Mouse (Mus musculus) liver, embryonic 12.5 days (tissue): ENCODE measurements around the gene Iqschfp. TPM values are rescaled to one million over a fixed set of nuclear protein-coding genes. Genes with fewer than 3 reads are reported as not detected.

Experiments used
- ATAC-seq: fragments of 200-750 bp; cut with Nextera tagmentation; 2 replicates; pipeline ENCODE4 v1.8.0; 2017; ENCODE audit warnings: moderate number of reproducible peaks, mild to moderate bottlenecking, moderate library complexity
- H3K27ac ChIP-seq: fragments of 300-500 bp; sonication (generic); 2 replicates; pipeline ENCODE4 v1.5.1; 2016; ENCODE audit warnings: mild to moderate bottlenecking
- H3K27me3 ChIP-seq: fragments of 300-500 bp; sonication (generic); replicated peaks from 2 replicates; pipeline ENCODE4 v1.6.1; 2016; ENCODE audit warnings: mild to moderate bottlenecking, moderate library complexity
- H3K36me3 ChIP-seq: fragments of 300-500 bp; sonication (generic); 2 replicates; pipeline ENCODE4 v1.6.1; 2016; ENCODE audit warnings: mild to moderate bottlenecking, moderate library complexity
- H3K4me1 ChIP-seq: fragments of 300-500 bp; sonication (generic); 2 replicates; pipeline ENCODE4 v1.6.1; 2016
- H3K4me2 ChIP-seq: fragments of 300-500 bp; sonication (generic); 2 replicates; pipeline ENCODE4 v1.6.1; 2016; ENCODE audit warnings: mild to moderate bottlenecking, moderate library complexity
- H3K4me3 ChIP-seq: fragments of 300-500 bp; sonication (generic); 2 replicates; pipeline ENCODE4 v1.5.1; 2016; ENCODE audit warnings: mild to moderate bottlenecking, moderate library complexity
- H3K9ac ChIP-seq: fragments of 300-500 bp; sonication (generic); 2 replicates; pipeline ENCODE4 v1.6.1; 2016; ENCODE audit warnings: mild to moderate bottlenecking, moderate library complexity
- H3K9me3 ChIP-seq: fragments of 300-500 bp; sonication (generic); replicated peaks from 2 replicates; pipeline ENCODE4 v1.6.1; 2016; ENCODE audit warnings: mild to moderate bottlenecking, moderate library complexity
- WGBS: fragments of 180-500 bp; shearing (Covaris S2); methylation state at CpG from one replicate; pipeline ENCODE4 v1.1.7; 2016; ENCODE audit not compliant: insufficient replicate concordance; 5-methylcytosine and 5-hydroxymethylcytosine counted together
- polyA plus RNA-seq: library from polyadenylated mRNA; unstranded; fragments of >200 nt; fragmentation: Nextera tagmentation; extraction: Ambion mirVana; gene quantifications from 2 replicates; pipeline ENCODE4 v1.2.1, GENCODE M21; 2016

Iqschfp gene
- polyA plus RNA-seq, 1 experiment from 2014 or later, result not detected

GRCm38 (mm10) chr3:68575636-68576340 is 683.8 kb downstream of the Iqschfp start:
- Histone ChIP-seq H3K4me1 (0 out of 2 replicates have a peak, but pooled peaks cover 8% of the 10 kb centered on the region), H3K9ac (no peak overlapping the region), H3K27ac (no peak overlapping the region), H3K9me3 (no peaks in the 10 kb centered on the region), H3K36me3 (no peaks in the 10 kb centered on the region), H3K4me3 (no peak overlapping the region), H3K4me2 (no peak overlapping the region), H3K27me3 (peaks cover 4% of the 10 kb centered on the region; the same call in 1 of the 2 replicates)
- 61% methylated on average over 10 of the region's 10 CpGs for WGBS
- ATAC-seq, result no peak

DNA sequence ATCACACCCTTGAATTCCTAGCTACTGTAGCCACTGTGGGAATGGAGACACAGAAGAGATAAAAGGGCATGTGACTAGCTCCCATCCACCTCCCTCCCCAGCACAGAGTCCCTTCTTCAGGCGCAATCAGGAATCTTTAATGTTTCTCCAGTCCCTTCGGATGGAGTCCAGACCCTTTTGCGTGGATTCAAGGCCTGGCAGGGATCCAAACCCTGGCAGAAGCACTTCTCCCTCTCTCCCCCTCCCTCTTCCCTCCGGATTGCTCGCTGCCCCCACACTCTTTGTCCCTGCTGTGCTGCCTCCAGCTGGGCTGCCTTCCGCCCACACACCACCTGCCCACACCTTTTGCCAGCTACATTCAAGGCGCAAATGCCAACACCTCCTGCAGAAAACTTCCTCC is 684.4 kb downstream of the Iqschfp start:
- Histone ChIP-seq H3K4me2 (no peak overlapping the region), H3K27ac (no peak overlapping the region), H3K36me3 (no peaks in the 10 kb centered on the region), H3K9ac (no peak overlapping the region), H3K27me3 (peaks cover 4% of the 10 kb centered on the region; the same call in 1 of the 2 replicates), H3K4me1 (0 out of 2 replicates have a peak, but pooled peaks cover 8% of the 10 kb centered on the region), H3K4me3 (no peak overlapping the region), H3K9me3 (no peaks in the 10 kb centered on the region)
- no peak for ATAC-seq
- WGBS, result 51% methylated on average over 7 of the region's 7 CpGs

DNA sequence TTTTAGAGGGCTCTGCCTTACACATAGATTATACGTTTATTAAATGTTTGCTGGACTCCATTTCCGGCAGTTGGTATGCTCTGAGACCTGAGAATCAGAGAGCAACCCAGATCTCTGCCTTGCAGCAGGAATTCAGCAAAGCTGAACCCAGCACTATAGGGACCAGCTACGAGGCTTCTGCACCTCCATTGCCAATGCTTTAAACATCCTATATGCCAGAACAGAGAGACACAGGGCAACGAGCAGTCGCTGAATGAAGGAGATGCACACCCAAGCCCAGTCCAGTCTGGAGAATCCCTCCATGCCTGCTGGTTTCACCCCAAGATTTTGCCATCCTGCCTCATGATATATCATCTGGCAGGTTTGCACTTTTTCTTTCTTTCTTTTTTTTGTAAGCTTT is 684.9 kb downstream of the Iqschfp start:
- WGBS, result 52% methylated on average over 5 of the region's 5 CpGs
- H3K4me1 ChIP-seq, result 0 out of 2 replicates have a peak, but pooled peaks cover 8% of the 10 kb centered on the region
- H3K4me2 ChIP-seq, result no peak overlapping the region

GRCm38 (mm10) chr3:68581591-68581990 is 689.6 kb downstream of the Iqschfp start:
- H3K27me3 ChIP-seq, result no peaks in the 10 kb centered on the region
- peak overlapping the region; percentile 34 for H3K4me2 ChIP-seq
- no peak overlapping the region for H3K4me3 ChIP-seq
- H3K4me1 ChIP-seq, result peaks cover 9% of the 10 kb centered on the region; the same call in 1 of the 2 replicates
- no peak; the same call in 1 of the 2 replicates for ATAC-seq
- H3K36me3 ChIP-seq, result no peaks in the 10 kb centered on the region
- H3K9ac ChIP-seq, result no peak overlapping the region
- WGBS, result 68% methylated on average over 13 of the region's 13 CpGs
- H3K9me3 ChIP-seq, result no peaks in the 10 kb centered on the region
- H3K27ac ChIP-seq, result no peak overlapping the region

More for the DNA sequence above, 684.9 kb downstream of the Iqschfp start:
- H3K27me3 ChIP-seq, result peaks cover 4% of the 10 kb centered on the region; the same call in 1 of the 2 replicates
- H3K4me3 ChIP-seq, result no peak overlapping the region
- no peak for ATAC-seq
- H3K36me3 ChIP-seq, result no peaks in the 10 kb centered on the region
- H3K9ac ChIP-seq, result no peak overlapping the region
- H3K27ac ChIP-seq, result no peak overlapping the region
- H3K9me3 ChIP-seq, result no peaks in the 10 kb centered on the region

DNA sequence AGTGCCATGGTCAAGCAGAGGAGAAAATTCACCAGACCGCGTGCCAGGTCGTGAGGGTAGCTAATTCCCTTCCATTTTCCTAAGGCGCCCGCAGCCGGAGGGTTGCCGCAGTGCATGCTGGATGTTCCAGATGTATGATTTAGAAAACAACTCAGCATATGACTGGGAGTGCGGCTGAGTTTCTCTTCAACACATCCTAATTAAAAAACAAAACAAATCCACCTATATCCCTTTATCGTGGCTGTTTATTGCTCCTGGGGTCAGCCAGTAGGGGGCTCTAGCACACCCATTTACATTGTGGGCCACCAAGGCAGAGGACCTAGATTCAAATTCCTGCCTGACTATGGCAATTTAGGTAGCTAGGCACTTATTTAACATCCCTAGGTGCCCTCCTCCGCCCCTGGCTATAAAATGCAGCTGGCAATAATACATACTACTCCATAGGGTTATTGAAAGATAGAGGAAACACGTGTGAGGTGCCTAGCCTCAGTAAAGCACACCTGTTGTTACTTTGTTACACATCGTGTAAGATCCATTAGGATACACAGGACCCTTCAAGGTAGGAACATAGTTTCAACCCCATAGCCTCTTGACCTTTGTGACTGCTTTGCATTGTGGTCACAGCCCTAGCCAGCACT is 690.2 kb downstream of the Iqschfp start:
- peak overlapping the region; percentile 34 for H3K4me2 ChIP-seq
- no peaks in the 10 kb centered on the region for H3K36me3 ChIP-seq
- ATAC-seq, result no peak
- no peaks in the 10 kb centered on the region for H3K27me3 ChIP-seq
- H3K4me3 ChIP-seq, result no peak overlapping the region
- no peaks in the 10 kb centered on the region for H3K9me3 ChIP-seq
- H3K9ac ChIP-seq, result no peak overlapping the region
- WGBS, result 70% methylated on average over 12 of the region's 12 CpGs
- peaks cover 9% of the 10 kb centered on the region; the same call in 1 of the 2 replicates for H3K4me1 ChIP-seq
- H3K27ac ChIP-seq, result no peak overlapping the region

- H3K9ac ChIP-seq, result no peak overlapping the region
- no peak for ATAC-seq
- H3K4me1 ChIP-seq, result peaks cover 9% of the 10 kb centered on the region; the same call in 1 of the 2 replicates
Observed at GRCm38 (mm10) chr3:68583031-68583693, 691.1 kb downstream of the Iqschfp start.

GRCm38 (mm10) chr3:68583771-68584511 is 691.9 kb downstream of the Iqschfp start:
- no peak for ATAC-seq
- no peak overlapping the region for H3K4me3 ChIP-seq
- no peak overlapping the region for H3K9ac ChIP-seq
- 68% methylated on average over 14 of the region's 14 CpGs for WGBS
- H3K27me3 ChIP-seq, result no peaks in the 10 kb centered on the region
- H3K9me3 ChIP-seq, result no peaks in the 10 kb centered on the region
- H3K27ac ChIP-seq, result no peak overlapping the region
- no peaks in the 10 kb centered on the region for H3K36me3 ChIP-seq
- peaks cover 9% of the 10 kb centered on the region; the same call in 1 of the 2 replicates for H3K4me1 ChIP-seq
- H3K4me2 ChIP-seq, result no peak overlapping the region

More at GRCm38 (mm10) chr3:68583031-68583693, 691.1 kb downstream of the Iqschfp start:
- Histone ChIP-seq H3K4me2 (no peak overlapping the region), H3K27ac (no peak overlapping the region), H3K9me3 (no peaks in the 10 kb centered on the region), H3K36me3 (no peaks in the 10 kb centered on the region), H3K4me3 (no peak overlapping the region), H3K27me3 (no peaks in the 10 kb centered on the region)
- WGBS, result 54% methylated on average over 14 of the region's 14 CpGs

DNA sequence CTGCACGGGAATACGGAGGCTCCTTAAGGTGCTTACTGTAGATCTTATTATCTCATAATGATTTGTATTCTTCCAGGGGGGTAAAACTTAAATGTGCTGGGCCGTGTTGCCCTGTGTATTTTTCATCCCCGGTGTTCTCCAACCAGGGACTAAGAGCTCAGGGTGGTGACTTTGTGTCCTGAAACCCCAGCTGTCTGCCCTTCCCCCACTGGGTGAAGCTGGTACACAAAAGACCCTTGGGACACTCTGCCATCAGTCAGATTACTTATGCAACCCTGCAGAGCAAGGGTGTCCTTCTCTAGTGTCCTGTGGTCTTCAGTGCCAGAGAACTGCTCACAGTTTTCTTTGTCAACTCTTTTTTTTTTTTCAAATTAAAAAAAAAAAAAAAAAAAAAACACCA is 693.2 kb downstream of the Iqschfp start:
- ATAC-seq, result no peak
- Histone ChIP-seq H3K4me3 (no peak overlapping the region), H3K9ac (no peak overlapping the region), H3K4me2 (no peak overlapping the region), H3K4me1 (peaks cover 9% of the 10 kb centered on the region; the same call in 1 of the 2 replicates), H3K9me3 (no peaks in the 10 kb centered on the region), H3K36me3 (no peaks in the 10 kb centered on the region), H3K27ac (no peak overlapping the region), H3K27me3 (no peaks in the 10 kb centered on the region)
- WGBS, result 73% methylated on average over 4 of the region's 4 CpGs

DNA sequence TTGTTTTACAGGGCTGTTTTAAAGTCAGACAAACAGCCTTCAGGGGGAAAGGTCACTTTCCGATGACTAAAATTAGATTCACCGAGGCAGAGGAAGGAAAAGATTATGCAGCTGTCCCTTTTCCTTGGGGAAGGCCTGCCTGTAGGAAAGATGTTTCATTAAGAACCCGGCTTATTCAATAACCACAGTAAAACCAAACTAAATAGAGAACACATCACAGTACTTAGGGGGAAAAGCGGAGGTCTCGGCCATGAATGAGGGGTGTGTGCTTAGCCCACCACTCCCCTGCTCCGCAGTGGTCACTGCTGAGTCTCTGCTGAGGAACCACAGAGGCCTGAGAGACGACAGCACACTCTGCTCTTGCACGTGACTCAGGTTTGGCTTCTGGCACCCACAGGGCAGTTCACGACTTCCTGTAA is 694.6 kb downstream of the Iqschfp start:
- no peaks in the 10 kb centered on the region for H3K36me3 ChIP-seq
- H3K9me3 ChIP-seq, result no peaks in the 10 kb centered on the region
- ATAC-seq, result no peak
- H3K4me2 ChIP-seq, result no peak overlapping the region
- H3K9ac ChIP-seq, result no peak overlapping the region
- H3K4me1 ChIP-seq, result peaks cover 9% of the 10 kb centered on the region; the same call in 1 of the 2 replicates
- H3K27me3 ChIP-seq, result no peaks in the 10 kb centered on the region
- no peak overlapping the region for H3K4me3 ChIP-seq
- no peak overlapping the region for H3K27ac ChIP-seq
- 28% methylated on average over 9 of the region's 9 CpGs for WGBS

- H3K27ac ChIP-seq, result no peak overlapping the region
- WGBS, result 64% methylated on average over 10 of the region's 10 CpGs
- ATAC-seq, result no peak
- no peak overlapping the region for H3K4me3 ChIP-seq
- H3K4me2 ChIP-seq, result no peak overlapping the region
- H3K9ac ChIP-seq, result no peak overlapping the region
- H3K36me3 ChIP-seq, result no peaks in the 10 kb centered on the region
- no peaks in the 10 kb centered on the region for H3K27me3 ChIP-seq
- peaks cover 9% of the 10 kb centered on the region; the same call in 1 of the 2 replicates for H3K4me1 ChIP-seq
- H3K9me3 ChIP-seq, result no peaks in the 10 kb centered on the region
Observed at GRCm38 (mm10) chr3:68587567-68588245, 695.7 kb downstream of the Iqschfp start.

DNA sequence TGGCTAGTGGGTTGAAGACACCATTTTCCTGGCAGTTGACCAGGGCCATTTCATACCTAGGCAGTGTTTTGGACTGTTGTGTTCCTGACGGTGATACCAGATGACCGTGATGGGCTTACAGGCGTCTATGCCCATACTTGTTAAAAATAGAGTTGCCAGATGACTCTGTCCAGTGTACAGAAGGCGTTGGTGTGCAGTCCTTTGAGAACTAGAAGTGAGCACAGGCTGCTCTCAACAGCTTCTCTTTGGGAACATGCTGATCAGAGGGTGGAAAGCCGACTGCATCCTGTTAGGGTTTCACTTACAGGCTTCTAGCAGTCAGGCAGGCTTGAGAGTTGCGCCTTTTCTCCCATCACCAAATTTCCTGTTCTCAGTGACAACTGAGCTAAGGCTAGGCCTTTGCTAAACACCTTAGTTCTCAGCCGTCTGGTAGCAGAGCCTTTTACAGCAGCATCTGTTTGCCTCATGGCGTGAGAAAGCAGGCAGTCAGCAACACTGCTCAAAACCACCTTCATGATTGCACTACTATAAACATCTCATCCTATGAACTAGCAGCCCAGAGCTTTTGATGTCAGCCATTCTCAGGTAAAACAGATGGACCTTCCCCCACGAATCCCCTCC is 697.3 kb downstream of the Iqschfp start:
- Histone ChIP-seq H3K4me1 (no peaks in the 10 kb centered on the region; the same call in 1 of the 2 replicates), H3K27ac (no peak overlapping the region), H3K4me3 (no peak overlapping the region), H3K9me3 (no peaks in the 10 kb centered on the region), H3K36me3 (no peaks in the 10 kb centered on the region), H3K4me2 (no peak overlapping the region), H3K9ac (no peak overlapping the region), H3K27me3 (no peaks in the 10 kb centered on the region)
- no peak for ATAC-seq
- 65% methylated on average over 9 of the region's 9 CpGs for WGBS
